Mouse (Mus musculus) forebrain, embryonic 14.5 days (tissue): Measurements from ENCODE around the gene Dexi. TPM values are rescaled to one million over a fixed set of nuclear protein-coding genes. Genes with fewer than 3 reads are reported as not detected.

Experiments
- ATAC-seq: fragments of 200-750 bp; cut with Nextera tagmentation; 2 replicates; pipeline ENCODE4 v1.8.0; 2017; ENCODE audit warnings: mild to moderate bottlenecking, moderate library complexity
- DNase-seq: peaks from one replicate; pipeline ENCODE4 v3.0.0-alpha.2; 2015; ENCODE audit warnings: low spot score
- H3K27ac ChIP-seq: fragments of 300-500 bp; sonication (generic); 2 replicates; pipeline ENCODE4 v1.5.1; 2014; ENCODE audit warnings: low read depth, mild to moderate bottlenecking, control low read depth, low read length, moderate library complexity
- H3K27me3 ChIP-seq: fragments of 300-500 bp; sonication (generic); replicated peaks from 2 replicates; pipeline ENCODE4 v1.6.1; 2014; ENCODE audit warnings: low read length, control low read depth, mixed read lengths; ENCODE audit not compliant: control insufficient read depth, insufficient read depth
- H3K36me3 ChIP-seq: fragments of 300-500 bp; sonication (generic); 2 replicates; pipeline ENCODE4 v1.6.1; 2014; ENCODE audit warnings: low read length, control low read depth; ENCODE audit not compliant: control insufficient read depth, insufficient read depth
- H3K4me1 ChIP-seq: fragments of 300-500 bp; sonication (generic); 2 replicates; pipeline ENCODE4 v1.6.1; 2014; ENCODE audit warnings: antibody characterized with exemption, low read length, control low read depth; ENCODE audit not compliant: control insufficient read depth, insufficient read depth
- H3K4me2 ChIP-seq: fragments of 300-500 bp; sonication (generic); 2 replicates; pipeline ENCODE4 v1.6.1; 2014; ENCODE audit warnings: mild to moderate bottlenecking, control low read depth, low read length
- H3K4me3 ChIP-seq: fragments of 300-500 bp; sonication (generic); 2 replicates; pipeline ENCODE4 v1.5.1; 2014; ENCODE audit warnings: low read depth, low read length, control low read depth
- H3K9ac ChIP-seq: fragments of 300-500 bp; sonication (generic); 2 replicates; pipeline ENCODE4 v1.6.1; 2014; ENCODE audit warnings: mild to moderate bottlenecking, low read length, control low read depth, moderate library complexity
- H3K9me3 ChIP-seq: fragments of 300-500 bp; sonication (generic); replicated peaks from 2 replicates; pipeline ENCODE4 v1.6.1; 2016; ENCODE audit warnings: low read length, control low read depth, mixed read lengths; ENCODE audit not compliant: control insufficient read depth
- WGBS: fragments of 180-500 bp; shearing (Covaris S2); extraction: QIAGEN DNeasy Blood & Tissue Kit; methylation state at CpG from one replicate; pipeline ENCODE4 v1.1.7; 2014; 5-methylcytosine and 5-hydroxymethylcytosine counted together
- polyA plus RNA-seq: library from polyadenylated mRNA; unstranded; fragments of >200 nt; fragmentation: Nextera tagmentation; extraction: Ambion mirVana; gene quantifications from 2 replicates; pipeline ENCODE4 v1.2.1, GENCODE M21; 2014

Gene Dexi
- polyA plus RNA-seq, 1 experiment from 2014 or later = 21.6 TPM

GRCm38 (mm10) chr16:10530179-10530578 is 12.7 kb downstream of the Dexi start:
- ATAC-seq (no peak), DNase-seq (no peak)
- WGBS = 93% methylated on average over 4 of the region's 4 CpGs

GRCm38 (mm10) chr16:10528382-10528781 is 14.5 kb downstream of the Dexi start:
- peaks cover 14% of the 10 kb centered on the region for H3K36me3 ChIP-seq
- no peaks in the 10 kb centered on the region for H3K9me3 ChIP-seq
- no peaks in the 10 kb centered on the region for H3K4me1 ChIP-seq
- no peak overlapping the region for H3K27ac ChIP-seq
- H3K27me3 ChIP-seq = no peaks in the 10 kb centered on the region
- no peak overlapping the region for H3K4me2 ChIP-seq
- no peak for DNase-seq
- no peak overlapping the region for H3K9ac ChIP-seq
- no peak for ATAC-seq
- WGBS = 82% methylated on average over 3 of the region's 3 CpGs
- no peak overlapping the region for H3K4me3 ChIP-seq

More at GRCm38 (mm10) chr16:10530179-10530578, 12.7 kb downstream of the Dexi start:
- no peak overlapping the region for H3K9ac ChIP-seq
- H3K27me3 ChIP-seq = no peaks in the 10 kb centered on the region
- H3K4me2 ChIP-seq = no peak overlapping the region
- H3K27ac ChIP-seq = no peak overlapping the region
- no peak overlapping the region for H3K4me3 ChIP-seq
- H3K36me3 ChIP-seq = peaks cover 14% of the 10 kb centered on the region
- no peaks in the 10 kb centered on the region for H3K9me3 ChIP-seq
- H3K4me1 ChIP-seq = no peaks in the 10 kb centered on the region

- Histone ChIP-seq H3K9me3 (no peaks in the 10 kb centered on the region), H3K4me3 (no peak overlapping the region), H3K4me2 (no peak overlapping the region), H3K9ac (no peak overlapping the region), H3K36me3 (peaks cover 14% of the 10 kb centered on the region), H3K27me3 (no peaks in the 10 kb centered on the region), H3K4me1 (no peaks in the 10 kb centered on the region), H3K27ac (no peak overlapping the region)
- DNase-seq (peak; percentile 47), ATAC-seq (peak; percentile 63; the same call in 1 of the 2 replicates)
- 67% methylated on average over 6 of the region's 6 CpGs for WGBS
Measured at GRCm38 (mm10) chr16:10527046-10527644, 15.7 kb downstream of the Dexi start.

GRCm38 (mm10) chr16:10525610-10525980 is 17.3 kb downstream of the Dexi start:
- no peak overlapping the region for H3K4me3 ChIP-seq
- H3K4me1 ChIP-seq = no peaks in the 10 kb centered on the region
- no peak overlapping the region for H3K27ac ChIP-seq
- H3K9me3 ChIP-seq = no peaks in the 10 kb centered on the region
- H3K4me2 ChIP-seq = no peak overlapping the region
- H3K27me3 ChIP-seq = no peaks in the 10 kb centered on the region
- WGBS = 72% methylated on average over 2 of the region's 2 CpGs
- DNase-seq = no peak
- H3K9ac ChIP-seq = no peak overlapping the region
- ATAC-seq = no peak
- peaks cover 5% of the 10 kb centered on the region for H3K36me3 ChIP-seq

GRCm38 (mm10) chr16:10524866-10525609 is 17.8 kb downstream of the Dexi start:
- no peak overlapping the region for H3K27ac ChIP-seq
- H3K4me1 ChIP-seq = no peaks in the 10 kb centered on the region
- DNase-seq (no peak), ATAC-seq (no peak)
- no peaks in the 10 kb centered on the region for H3K27me3 ChIP-seq
- H3K36me3 ChIP-seq = no peaks in the 10 kb centered on the region
- H3K4me2 ChIP-seq = no peak overlapping the region
- no peaks in the 10 kb centered on the region for H3K9me3 ChIP-seq
- WGBS = 86% methylated on average over 4 of the region's 4 CpGs
- H3K4me3 ChIP-seq = no peak overlapping the region
- no peak overlapping the region for H3K9ac ChIP-seq

GRCm38 (mm10) chr16:10523650-10524049 is 19.2 kb downstream of the Dexi start:
- no peak overlapping the region for H3K9ac ChIP-seq
- H3K36me3 ChIP-seq = no peaks in the 10 kb centered on the region
- no peak for DNase-seq
- H3K4me2 ChIP-seq = no peak overlapping the region
- 91% methylated on average over 8 of the region's 8 CpGs for WGBS
- ATAC-seq = no peak
- no peak overlapping the region for H3K27ac ChIP-seq
- H3K27me3 ChIP-seq = no peaks in the 10 kb centered on the region
- no peaks in the 10 kb centered on the region for H3K9me3 ChIP-seq
- H3K4me3 ChIP-seq = no peak overlapping the region
- no peaks in the 10 kb centered on the region for H3K4me1 ChIP-seq

- Histone ChIP-seq H3K9ac (no peak overlapping the region), H3K4me2 (no peak overlapping the region), H3K4me3 (no peak overlapping the region), H3K27me3 (no peaks in the 10 kb centered on the region), H3K36me3 (no peaks in the 10 kb centered on the region), H3K9me3 (no peaks in the 10 kb centered on the region), H3K4me1 (no peaks in the 10 kb centered on the region), H3K27ac (no peak overlapping the region)
- DNase-seq (peak; percentile 66), ATAC-seq (no peak)
- 91% methylated on average over 1 of the region's 1 CpGs for WGBS
Measured at GRCm38 (mm10) chr16:10522811-10523210, 20.0 kb downstream of the Dexi start.

GRCm38 (mm10) chr16:10520908-10521614 is 21.8 kb downstream of the Dexi start:
- Histone ChIP-seq H3K4me2 (no peak overlapping the region), H3K9ac (no peak overlapping the region), H3K27ac (no peak overlapping the region), H3K4me1 (no peaks in the 10 kb centered on the region), H3K4me3 (no peak overlapping the region), H3K36me3 (no peaks in the 10 kb centered on the region), H3K27me3 (no peaks in the 10 kb centered on the region), H3K9me3 (no peaks in the 10 kb centered on the region)
- ATAC-seq (peak; percentile 81), DNase-seq (peak; percentile 90)
- WGBS = 46% methylated on average over 2 of the region's 2 CpGs

GRCm38 (mm10) chr16:10518030-10518429 is 24.8 kb downstream of the Dexi start:
- no peak overlapping the region for H3K4me3 ChIP-seq
- H3K4me1 ChIP-seq = no peaks in the 10 kb centered on the region
- DNase-seq (no peak), ATAC-seq (no peak)
- no peak overlapping the region for H3K9ac ChIP-seq
- H3K27me3 ChIP-seq = no peaks in the 10 kb centered on the region
- H3K36me3 ChIP-seq = no peaks in the 10 kb centered on the region
- no peaks in the 10 kb centered on the region for H3K9me3 ChIP-seq
- no peak overlapping the region for H3K27ac ChIP-seq
- H3K4me2 ChIP-seq = no peak overlapping the region
- whole genome bisulfite sequencing = 39% methylated on average over 5 of the region's 5 CpGs
